Mouse (Mus musculus): ENCODE data around the gene Ipcef1.
"Not testable (repeated sequence)": the region's sequence is repeated elsewhere in the genome, so short reads cannot be mapped to it uniquely, and the experiment has no call there.

The Ipcef1 gene

DNA sequence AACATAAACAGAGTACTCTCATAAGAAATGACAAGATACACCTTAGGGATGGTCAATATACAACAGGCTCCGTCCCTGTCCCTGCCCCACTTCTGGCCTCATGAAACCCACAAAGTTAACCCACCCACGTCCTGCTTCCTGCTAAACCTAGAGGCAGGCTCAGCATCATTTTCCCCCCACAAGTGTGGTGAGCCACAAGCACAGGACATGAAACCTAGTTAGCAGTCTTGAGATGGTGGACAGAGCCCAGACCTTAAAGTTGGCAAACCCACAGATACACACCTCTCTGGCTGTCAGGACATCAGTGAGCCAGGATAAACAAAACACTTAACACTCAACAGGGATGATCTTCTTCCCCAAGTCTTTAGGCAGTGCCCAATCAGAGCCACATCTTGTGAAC is 95.9 kb downstream of the Ipcef1 start:
- no peak for DNase-seq

- no peak for DNase-seq
Observed at GRCm38 (mm10) chr10:6954533-6954932, 97.7 kb downstream of the Ipcef1 start.

DNA sequence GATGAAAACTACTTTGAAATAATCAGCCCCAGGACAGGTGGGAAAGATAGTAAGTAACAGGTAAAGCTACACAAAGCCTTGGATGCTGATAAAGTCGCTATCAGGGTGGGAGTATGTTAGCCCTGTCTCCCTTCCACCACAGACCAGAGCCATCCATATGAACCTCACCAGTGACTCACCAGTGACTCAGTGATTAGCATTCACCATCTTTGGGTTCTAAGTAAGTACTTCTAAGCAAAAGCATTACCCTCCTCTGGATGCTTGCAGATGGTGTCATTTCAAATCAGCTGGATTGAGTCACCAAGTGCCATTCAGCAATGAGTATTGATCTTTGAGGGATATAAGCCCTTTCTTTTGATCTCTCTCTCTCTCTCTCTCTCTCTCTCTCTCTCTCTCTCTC is 99.2 kb downstream of the Ipcef1 start:
- no peak for DNase-seq

- no peak for DNase-seq
Observed at GRCm38 (mm10) chr10:6936671-6937425, 115.4 kb downstream of the Ipcef1 start.

GRCm38 (mm10) chr10:6934776-6935175 is 117.5 kb downstream of the Ipcef1 start:
- no peak for DNase-seq

- DNase-seq: no peak
Observed at GRCm38 (mm10) chr10:6930889-6931288, 121.4 kb downstream of the Ipcef1 start.

DNA sequence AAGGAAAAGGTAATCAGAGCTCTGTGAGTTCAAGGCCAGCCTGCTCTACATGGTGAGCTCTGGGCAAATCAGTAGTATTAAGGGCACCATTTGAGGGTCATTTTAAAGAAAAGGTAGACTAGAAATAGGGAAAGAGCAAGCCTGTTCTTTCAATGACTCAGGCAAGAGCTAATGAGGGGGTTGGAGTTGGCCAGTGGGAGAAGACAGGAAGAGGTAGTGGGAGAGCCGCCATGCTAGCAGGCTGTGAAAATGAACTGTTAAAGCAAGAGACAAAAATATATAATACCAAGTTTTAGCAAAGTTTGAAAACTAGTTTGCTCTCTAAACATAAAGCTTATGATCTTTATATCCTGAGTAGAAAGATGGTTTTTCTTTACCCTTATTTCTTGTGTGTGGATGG is 121.9 kb downstream of the Ipcef1 start:
- DNase-seq: no peak

GRCm38 (mm10) chr10:6928905-6929304 is 123.4 kb downstream of the Ipcef1 start:
- no peak for DNase-seq

- no peak for DNase-seq
Observed at GRCm38 (mm10) chr10:6927600-6928223, 124.6 kb downstream of the Ipcef1 start.

- no peak for DNase-seq
Observed at GRCm38 (mm10) chr10:6926724-6927123, 125.6 kb downstream of the Ipcef1 start.

DNA sequence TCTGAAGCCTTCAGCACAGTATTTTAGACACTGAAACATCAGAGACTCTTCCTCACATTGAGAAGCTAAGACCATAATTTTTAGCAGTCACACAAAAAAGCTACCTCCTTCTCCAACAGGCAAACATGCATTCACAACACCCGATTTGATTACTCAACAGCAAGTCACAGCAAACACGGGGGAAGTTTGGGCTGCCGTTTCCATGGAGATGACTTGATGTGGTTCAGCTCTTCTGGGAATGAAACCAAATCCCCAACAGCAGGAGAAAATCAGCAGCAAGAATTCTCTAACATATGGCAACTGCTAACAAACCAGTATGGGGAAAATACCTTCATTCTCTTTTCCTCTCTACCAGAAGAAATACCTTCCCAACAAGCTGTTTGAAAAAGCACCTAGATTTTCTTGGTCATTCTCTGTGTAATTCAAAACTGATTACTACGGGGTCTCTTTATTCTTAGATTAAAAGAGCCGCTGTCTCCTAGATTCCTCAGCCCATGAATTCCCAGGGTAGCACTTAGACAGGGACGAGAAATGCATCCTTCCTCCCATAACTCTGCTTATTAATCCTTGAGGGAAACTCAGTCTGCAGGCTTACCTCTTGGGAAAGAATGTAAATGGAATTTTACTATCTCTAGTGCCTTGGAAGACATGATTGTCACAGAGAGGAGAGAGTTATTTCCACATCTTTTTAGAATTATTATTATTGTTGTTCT is 135.6 kb downstream of the Ipcef1 start:
- peak; percentile 8 to 35 for DNase-seq

GRCm38 (mm10) chr10:6915991-6916390 is 136.3 kb downstream of the Ipcef1 start:
- DNase-seq: no peak

DNA sequence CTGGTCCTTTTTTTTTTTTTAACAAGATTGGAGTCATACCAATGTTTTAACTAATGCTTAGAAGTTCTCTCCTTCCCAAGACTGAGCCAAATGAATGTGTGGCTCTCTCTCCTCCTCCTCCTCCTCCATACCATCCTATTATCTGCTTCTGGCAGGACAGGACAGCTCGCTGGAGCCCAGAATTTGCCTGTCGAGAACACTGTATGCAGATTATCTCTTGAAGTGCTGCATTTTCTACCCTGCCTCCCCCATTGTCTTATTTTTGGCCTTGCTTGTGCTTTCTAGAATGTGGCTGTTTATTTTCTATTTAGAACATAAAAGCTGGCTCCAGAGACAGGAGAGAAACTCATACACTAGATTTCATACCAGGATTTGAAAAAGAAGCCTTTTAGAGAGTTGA is 142.5 kb downstream of the Ipcef1 start:
- DNase-seq: no peak

DNA sequence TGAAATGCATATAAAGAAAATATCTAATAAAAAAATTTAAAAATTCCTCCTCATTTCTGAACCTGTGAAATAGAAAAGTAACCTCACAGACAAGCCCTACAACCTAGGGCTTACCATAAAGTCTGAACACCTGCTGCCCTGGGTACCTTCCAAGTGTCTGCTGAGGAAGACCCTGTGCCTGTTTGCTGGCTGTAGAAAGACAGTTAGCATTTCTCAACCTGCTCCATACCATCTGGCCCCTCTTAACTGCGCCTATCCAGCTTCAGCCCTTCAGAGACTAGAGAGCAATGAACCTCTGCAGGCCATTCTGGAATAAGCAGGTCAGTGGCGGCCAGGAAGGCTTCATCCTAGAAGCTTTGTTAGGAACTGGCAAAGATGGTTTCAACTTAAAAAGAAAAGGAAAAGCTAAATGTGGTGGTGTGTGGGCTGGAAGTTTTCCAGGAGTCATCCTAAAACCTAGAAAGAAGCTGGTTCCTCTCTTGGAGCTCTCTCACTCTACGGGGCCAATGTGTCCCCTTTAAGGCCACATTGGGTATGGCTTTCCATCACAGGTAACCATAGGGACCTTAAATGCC is 150.4 kb downstream of the Ipcef1 start:
- no peak for DNase-seq

DNA sequence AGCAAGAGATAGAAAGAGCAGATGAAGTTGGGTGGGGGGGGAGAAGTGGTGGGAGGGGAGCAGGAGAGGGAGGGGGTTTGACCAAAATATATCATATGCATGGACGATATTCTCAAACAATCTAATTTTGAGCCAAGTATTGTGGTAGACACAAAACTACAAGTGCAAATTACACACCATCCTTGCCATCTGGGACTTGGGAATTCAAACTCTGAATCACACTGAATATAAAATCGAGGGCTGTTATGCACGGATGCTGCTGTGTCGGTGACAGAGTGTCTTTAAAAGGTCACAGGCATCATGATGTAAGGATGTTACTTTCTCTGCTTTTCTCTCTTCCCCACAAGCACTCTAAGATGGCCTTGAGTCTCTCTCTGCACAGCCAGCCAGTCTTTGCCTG is 152.2 kb downstream of the Ipcef1 start:
- no peak for DNase-seq

GRCm38 (mm10) chr10:6896659-6897303 is 155.5 kb downstream of the Ipcef1 start:
- DNase-seq: no peak

GRCm38 (mm10) chr10:6895796-6896195 is 156.5 kb downstream of the Ipcef1 start:
- DNase-seq: no peak

DNA sequence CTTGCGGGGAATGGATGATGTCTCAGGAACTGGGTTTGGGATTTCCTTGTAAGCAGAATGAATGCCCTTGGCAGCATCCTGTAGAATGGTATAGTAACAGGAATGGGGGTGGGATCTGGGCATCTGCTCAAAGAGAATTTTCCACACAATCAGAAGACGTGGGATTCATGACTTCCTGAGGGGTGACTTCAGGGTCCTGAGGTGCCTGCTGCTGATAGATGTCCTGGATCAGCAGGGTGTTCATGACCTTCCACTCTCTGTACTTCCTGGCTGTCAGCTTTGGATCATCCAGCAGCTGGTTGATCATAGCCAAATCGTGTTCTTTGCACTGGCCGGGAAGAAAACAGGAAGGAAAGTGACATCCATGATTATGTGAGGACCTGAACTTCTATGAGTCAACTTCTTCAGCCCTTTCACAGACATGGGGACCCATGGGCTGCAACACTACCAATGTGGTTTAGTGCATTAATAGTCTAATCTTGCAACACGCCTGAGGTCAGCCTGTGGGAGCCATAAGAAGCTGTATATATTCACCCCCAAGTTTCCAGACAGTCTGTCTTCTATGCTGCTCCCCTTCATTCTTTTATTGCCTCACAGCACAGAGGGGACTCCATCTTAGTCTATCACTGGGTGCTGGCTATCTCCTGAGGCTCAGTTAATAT is 161.8 kb downstream of the Ipcef1 start:
- peak in 1 of 2 experiments; percentile 35 for DNase-seq

DNA sequence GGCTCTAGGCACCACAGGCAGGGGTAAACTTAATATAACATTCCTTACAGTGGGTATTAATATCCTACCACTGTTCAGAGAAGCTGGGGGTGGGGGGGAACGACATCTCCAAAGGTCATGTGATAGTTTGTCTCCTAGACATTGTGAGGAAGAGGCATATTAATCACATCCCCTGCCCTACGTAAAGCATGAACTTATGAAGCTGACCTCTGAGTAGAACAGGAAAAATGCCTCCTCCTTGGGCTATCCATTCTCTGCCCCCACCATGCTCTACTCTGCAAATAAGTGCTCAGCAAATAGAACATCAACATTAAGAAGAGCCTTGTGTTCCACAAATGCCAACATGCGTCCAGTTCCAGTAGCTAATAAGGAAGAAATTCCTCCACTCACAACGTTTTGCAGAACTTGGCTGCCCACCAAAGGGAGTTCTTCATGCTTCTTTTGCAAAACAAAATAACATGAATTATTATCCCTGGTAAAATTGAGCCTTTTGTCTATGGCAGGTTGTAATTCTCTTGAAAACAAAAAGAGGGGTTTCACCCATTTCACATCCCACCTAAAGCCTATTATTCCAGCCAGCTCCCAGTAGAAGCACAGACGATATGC is 162.5 kb downstream of the Ipcef1 start:
- peak; percentile 10 to 39 for DNase-seq

GRCm38 (mm10) chr10:6885460-6885859 is 166.8 kb downstream of the Ipcef1 start:
- no peak for DNase-seq

GRCm38 (mm10) chr10:6882041-6882440 is 170.2 kb downstream of the Ipcef1 start:
- not testable (repeated sequence) for DNase-seq

DNA sequence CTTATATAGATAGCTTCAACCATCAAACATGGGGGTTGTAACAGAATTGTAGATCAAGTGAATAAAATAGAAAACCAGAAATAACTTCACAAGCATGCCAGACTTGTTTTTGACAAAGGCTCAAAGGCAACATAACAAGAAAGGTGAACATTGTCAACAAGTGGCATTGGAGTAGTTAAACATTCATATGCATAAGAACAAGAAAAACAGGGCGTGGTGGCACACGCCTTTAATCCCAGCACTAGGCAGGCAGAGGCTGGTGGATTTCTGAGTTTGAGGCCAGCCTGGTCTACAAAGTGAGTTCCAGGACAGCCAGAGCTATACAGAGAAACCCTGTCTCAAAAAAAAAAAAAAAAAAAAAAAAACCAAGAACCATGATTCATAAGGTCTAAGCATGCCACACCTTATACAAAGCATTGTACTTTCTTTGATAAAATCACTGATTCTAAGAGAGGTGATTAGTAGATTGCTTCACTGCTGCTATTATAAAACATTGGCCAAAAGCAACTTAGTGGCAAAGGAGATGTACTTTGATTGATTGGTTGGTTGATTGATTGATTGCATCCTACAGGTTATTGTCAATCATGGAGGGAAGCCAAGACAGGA is 173.9 kb downstream of the Ipcef1 start:
- DNase-seq: no peak
